Mouse (Mus musculus) cortical plate, adult 2 months (tissue): ENCODE data around the gene Tgfb2.

Source experiments
- CTCF ChIP-seq: fragments of 200-500 bp; IDR thresholded peaks from 2 replicates; pipeline ENCODE4 v1.5.1; 2011; ENCODE audit warnings: mild to moderate bottlenecking, control low read depth, low read length; ENCODE audit not compliant: insufficient read depth; ENCODE audit errors: extremely low read depth
- POLR2A ChIP-seq: fragments of 200-500 bp; IDR thresholded peaks from 2 replicates; pipeline ENCODE4 v1.6.1; 2011; ENCODE audit warnings: mild to moderate bottlenecking, low read length, control low read depth; ENCODE audit not compliant: insufficient read depth; ENCODE audit errors: extremely low read depth

- TF ChIP-seq CTCF (no peak), POLR2A (no peak)
These were observed 78.3 kb downstream of the Tgfb2 start for GRCm38 (mm10) chr1:186627451-186627995.
